Mouse (Mus musculus) ES-E14 (cell line): ENCODE results near the gene Iffo2. TPM values are rescaled to one million over a fixed set of nuclear protein-coding genes. Genes with fewer than 3 reads are reported as not detected.

Experiments
- DNase-seq: peaks from one replicate; pipeline ENCODE4 v3.0.0-alpha.2; 2013; ENCODE audit warnings: low read depth, low spot score
- H3K27ac ChIP-seq: 2 replicates; pipeline ENCODE4 v1.5.1; 2012; ENCODE audit warnings: low read depth, mild to moderate bottlenecking, low read length, moderate library complexity, mixed read lengths; ENCODE audit not compliant: poor library complexity, insufficient read depth, severe bottlenecking
- H3K36me3 ChIP-seq: 2 replicates; pipeline ENCODE4 v1.6.1; 2012; ENCODE audit warnings: mild to moderate bottlenecking, low read length, moderate library complexity, mixed read lengths; ENCODE audit not compliant: control insufficient read depth, poor library complexity, insufficient read depth, severe bottlenecking
- H3K4me1 ChIP-seq, 2 experiments: fragments of 150-350 bp in 1 of 2; sonication (generic) in 1 of 2; 2 replicates each; pipeline ENCODE4 v1.6.1; 2012; ENCODE audit warnings: low read length in 2 of 2, mild to moderate bottlenecking in 1 of 2, mixed read lengths in 1 of 2; ENCODE audit not compliant: control insufficient read depth in 2 of 2, insufficient read depth in 2 of 2, poor library complexity in 1 of 2
- H3K4me3 ChIP-seq, 2 experiments: fragments of 150-350 bp in 1 of 2; sonication (generic) in 1 of 2; 2 replicates each; pipeline ENCODE4 v1.5.1; 2012; ENCODE audit warnings: low read length in 2 of 2, low read depth in 1 of 2, mild to moderate bottlenecking in 1 of 2, mixed read lengths in 1 of 2; ENCODE audit not compliant: insufficient read depth in 1 of 2, poor library complexity in 1 of 2, severe bottlenecking in 1 of 2
- H3K9ac ChIP-seq: 2 replicates; pipeline ENCODE4 v1.6.1; 2012; ENCODE audit warnings: low read depth, mild to moderate bottlenecking, low read length, mixed read lengths; ENCODE audit not compliant: poor library complexity, insufficient read depth, severe bottlenecking
- H3K9me3 ChIP-seq: fragments of 150-350 bp; sonication (generic); 2 replicates; pipeline ENCODE4 v1.6.1; 2012; ENCODE audit warnings: low read depth, mild to moderate bottlenecking, low read length; ENCODE audit not compliant: control insufficient read depth, insufficient read depth
- CHD2 ChIP-seq: IDR thresholded peaks from 2 replicates; pipeline ENCODE4 v1.6.1; 2014; ENCODE audit warnings: mild to moderate bottlenecking, low read depth, low read length, inconsistent platforms
- HCFC1 ChIP-seq: IDR thresholded peaks from 2 replicates; pipeline ENCODE4 v1.6.1; 2012; ENCODE audit warnings: low read length, inconsistent platforms, borderline replicate concordance; ENCODE audit not compliant: insufficient read depth
- MAFK ChIP-seq: IDR thresholded peaks from 2 replicates; pipeline ENCODE4 v1.6.1; 2014; ENCODE audit warnings: mild to moderate bottlenecking, low read depth, low read length, inconsistent platforms; ENCODE audit not compliant: insufficient read depth
- ZC3H11A ChIP-seq: IDR thresholded peaks from 2 replicates; pipeline ENCODE4 v1.6.1; 2012; ENCODE audit warnings: low read depth, mild to moderate bottlenecking, inconsistent platforms, low read length, borderline replicate concordance
- ZNF384 ChIP-seq: IDR thresholded peaks from 2 replicates; pipeline ENCODE4 v1.6.1; 2012; ENCODE audit warnings: low read depth, low read length, inconsistent platforms
- in situ Hi-C, 2 experiments: fragments of 600-800 bp; cut with MboI; formaldehyde crosslinking; loops; one replicate each; pipeline ENCODE4 v1.15.1; 2025; ENCODE audit warnings: low sequenced_read_pairs in 2 of 2, inconsistent platforms in 1 of 2; ENCODE audit not compliant: unreplicated experiment in 2 of 2
- total RNA-seq: library from RNA; depleted of rRNA; stranded (reverse); fragments of 300-350 nt; gene quantifications from 2 replicates; pipeline ENCODE4 v1.2.3, GENCODE M21; 2012

Iffo2 gene
- total RNA-seq, 1 experiment: 19.3 TPM

GRCm38 (mm10) chr4:139488325-139488724 is 42.0 kb upstream of the Iffo2 start:
- TF ChIP-seq ZC3H11A (no peak), CHD2 (no peak), ZNF384 (no peak), MAFK (no peak), HCFC1 (no peak)
- in situ Hi-C loops: no loop called here
- Histone ChIP-seq H3K4me3 (no peak overlapping the region), H3K4me1 (peaks cover 3 to 4% of the 10 kb centered on the region in 2 experiments; a peak in 2 of 4 replicates), H3K9me3 (no peaks in the 10 kb centered on the region), H3K9ac (no peak overlapping the region), H3K36me3 (peaks cover 60% of the 10 kb centered on the region), H3K27ac (peak overlapping the region; percentile 23; the same call in 1 of the 2 replicates)
- DNase-seq: no peak

GRCm38 (mm10) chr4:139489946-139490345 is 40.4 kb upstream of the Iffo2 start:
- no peak overlapping the region for H3K9ac ChIP-seq
- H3K4me1 ChIP-seq: peaks cover 3 to 4% of the 10 kb centered on the region in 2 experiments; a peak in 2 of 4 replicates
- in situ Hi-C loops: no loop called here
- H3K36me3 ChIP-seq: peaks cover 46% of the 10 kb centered on the region
- DNase-seq: no peak
- no peaks in the 10 kb centered on the region for H3K9me3 ChIP-seq
- H3K4me3 ChIP-seq: no peak overlapping the region
- H3K27ac ChIP-seq: no peak overlapping the region
- TF ChIP-seq ZNF384: no peak

GRCm38 (mm10) chr4:139490413-139491055 is 39.8 kb upstream of the Iffo2 start:
- Histone ChIP-seq H3K4me1 (peaks cover 3 to 4% of the 10 kb centered on the region in 2 experiments; a peak in 2 of 4 replicates), H3K9me3 (no peaks in the 10 kb centered on the region), H3K36me3 (peaks cover 40% of the 10 kb centered on the region), H3K4me3 (no peak overlapping the region), H3K27ac (no peak overlapping the region), H3K9ac (no peak overlapping the region)
- no peak for DNase-seq
- in situ Hi-C loops: no loop called here
- TF ChIP-seq CHD2: no peak
- no peak for TF ChIP-seq ZNF384
- no peak for TF ChIP-seq ZC3H11A
- no peak for TF ChIP-seq HCFC1
- TF ChIP-seq MAFK: no peak

GRCm38 (mm10) chr4:139491541-139492170 is 38.7 kb upstream of the Iffo2 start:
- DNase-seq: no peak
- no peak for TF ChIP-seq HCFC1
- no peak for TF ChIP-seq ZC3H11A
- TF ChIP-seq CHD2: no peak
- no peak for TF ChIP-seq MAFK
- TF ChIP-seq ZNF384: no peak
- no peak overlapping the region for H3K4me3 ChIP-seq
- no peak overlapping the region for H3K9ac ChIP-seq
- H3K36me3 ChIP-seq: peaks cover 34% of the 10 kb centered on the region
- H3K4me1 ChIP-seq: peaks cover 3 to 4% of the 10 kb centered on the region in 2 experiments; a peak in 2 of 4 replicates
- in situ Hi-C loops: no loop called here
- H3K27ac ChIP-seq: no peak overlapping the region
- H3K9me3 ChIP-seq: no peaks in the 10 kb centered on the region
